Mouse (Mus musculus) liver, postnatal 0 days (tissue): Measurements from ENCODE around the gene Unc93a2.
"Not testable (repeated sequence)": the region's sequence is repeated elsewhere in the genome, so short reads cannot be mapped to it uniquely, and the experiment has no call there.

Experiments
- CTCF ChIP-seq: sonication (generic); IDR thresholded peaks from 2 replicates; pipeline ENCODE4 v1.5.1; 2016; ENCODE audit warnings: antibody characterized with exemption, low read depth
- EP300 ChIP-seq: IDR thresholded peaks from 2 replicates; pipeline ENCODE4 v1.6.1; 2016; ENCODE audit warnings: antibody characterized with exemption, low read depth, mild to moderate bottlenecking

- TF ChIP-seq CTCF, EP300: not testable (repeated sequence)
These were observed 18.4 kb downstream of the Unc93a2 start for GRCm38 (mm10) chr17:7366676-7367374.
